Mouse (Mus musculus): ENCODE results near the gene Nptn.

DNA sequence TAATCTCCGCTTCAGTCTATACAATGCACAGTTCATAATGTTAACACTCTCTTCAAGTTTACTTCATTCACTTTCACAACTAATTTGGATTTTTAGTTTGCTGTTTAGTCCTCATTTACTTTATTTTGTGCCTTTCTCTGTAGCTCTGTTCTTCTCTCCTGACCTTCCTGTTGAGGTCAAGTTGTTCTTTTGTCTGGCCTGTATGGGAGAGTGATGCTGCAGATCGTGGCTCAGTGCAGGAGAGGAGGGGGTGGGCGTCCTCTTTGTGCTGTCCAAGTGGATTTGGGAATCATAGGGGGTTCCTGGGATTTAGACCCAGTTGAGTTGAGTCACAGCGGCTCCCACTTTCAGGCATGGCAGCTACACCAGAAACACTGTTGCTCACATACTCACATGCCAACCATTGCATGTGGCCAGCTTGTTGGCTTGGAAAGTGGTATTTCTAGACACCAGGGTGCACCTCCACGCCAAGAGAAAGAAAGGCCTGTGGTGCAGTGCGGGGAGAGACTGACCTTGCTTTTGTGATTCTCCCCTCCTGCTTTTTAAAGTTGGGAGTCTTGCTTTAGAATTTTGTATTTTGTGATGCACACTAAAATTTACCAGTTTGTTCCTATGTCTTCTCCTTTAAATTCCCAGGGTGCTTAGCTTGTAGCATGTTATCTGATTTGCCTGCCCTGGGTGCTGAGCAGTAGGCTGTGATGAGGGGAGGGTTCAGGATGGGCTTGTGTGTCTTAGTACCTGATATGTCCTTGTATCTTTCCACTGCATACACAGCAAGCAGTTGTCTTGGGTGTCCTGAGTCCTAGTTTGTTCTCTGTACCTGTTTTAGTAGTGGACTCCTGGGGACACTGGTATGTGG, 66.6 kb downstream of the Nptn start:
- no peak for TF ChIP-seq TAL1 (IDR thresholded peaks at IDR 0.05; ENCODE audit: low read length)
- TF ChIP-seq GATA1 (IDR thresholded peaks at IDR 0.05; ENCODE audit: low read length): peak; percentile 92

All from erythroblast, embryonic 14.5 days (primary cell).